Mouse (Mus musculus): ENCODE results near the gene Wnt5a. TPM values are rescaled to one million over a fixed set of nuclear protein-coding genes. Genes with fewer than 3 reads are reported as not detected.

The Wnt5a gene
- 1.2 and 1.8 TPM in 2 replicates for polyA plus RNA-seq (2012; rRNA removed)

DNA sequence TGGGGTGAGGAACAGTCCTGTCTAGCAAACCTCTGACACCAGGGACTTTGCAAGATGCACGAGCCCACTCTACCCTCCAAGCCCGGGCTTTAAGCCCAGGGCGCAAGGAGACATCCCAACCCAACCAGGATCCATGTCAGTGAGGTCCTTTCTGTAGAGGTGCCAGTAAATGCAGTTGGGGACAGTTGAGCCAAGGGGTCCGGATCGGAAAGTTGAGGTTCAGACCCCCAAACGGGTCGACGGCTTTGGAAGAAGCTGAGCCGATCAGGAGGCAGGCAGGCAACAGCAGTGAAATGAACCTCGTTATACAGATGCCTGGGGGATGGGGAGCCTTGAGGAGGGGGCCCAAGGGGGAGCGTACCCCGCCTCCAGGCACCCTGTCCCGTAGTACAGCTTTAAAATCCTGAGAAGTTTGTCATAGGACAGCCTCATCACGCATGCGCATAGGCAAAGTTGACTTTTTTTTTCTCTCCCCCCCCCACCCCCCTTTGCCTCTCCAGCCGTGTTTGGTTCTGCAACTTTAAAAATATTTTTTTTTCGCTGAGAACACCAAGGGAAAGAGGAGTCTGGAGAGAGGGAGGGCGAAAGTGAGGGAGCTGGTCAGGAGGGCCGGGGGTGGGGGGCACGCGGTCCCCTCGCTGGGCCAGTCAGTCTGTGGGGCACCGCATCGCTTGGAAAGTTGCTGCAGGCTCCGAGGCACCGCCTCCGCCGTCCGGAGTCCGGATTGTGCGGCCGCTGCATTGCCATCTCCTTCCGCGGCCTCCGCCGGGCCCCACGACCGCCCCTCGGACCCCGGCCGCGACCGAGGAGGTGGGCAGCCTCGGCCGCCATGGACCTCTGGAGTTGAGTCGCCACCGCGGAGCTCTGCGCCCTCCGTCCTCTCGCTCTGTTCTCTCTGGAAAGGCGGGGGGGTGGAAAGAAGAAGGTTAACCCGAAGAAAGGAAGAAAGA is at the start of gene Wnt5a:
TSS of gene Wnt5a (plus strand) at position 650 of the 950 bp plus-strand sequence.
- Histone ChIP-seq H3K36me3 (ENCODE audit: control insufficient read depth, insufficient read depth, low read length) (no peaks in the 10 kb centered on the region), H3K27ac (ENCODE audit: control insufficient read depth, insufficient read depth, low read length) (no peak within 1 kb of the TSS), H3K4me3 (ENCODE audit: control insufficient read depth, insufficient read depth, low read length) (no peak within 1 kb of the TSS), H3K27me3 (ENCODE audit: control insufficient read depth, insufficient read depth, low read length) (peaks cover 3% of the 10 kb centered on the region; the same call in 1 of the 2 replicates), H3K4me1 (replicated peaks; ENCODE audit: control insufficient read depth, insufficient read depth, low read length) (no peaks in the 10 kb centered on the region)
- TF ChIP-seq POLR2A (IDR thresholded peaks at IDR 0.05; ENCODE audit: control insufficient read depth, extremely low read depth, insufficient read depth, low read length, poor library complexity) (no peak), CTCF (IDR thresholded peaks at IDR 0.05; ENCODE audit: borderline replicate concordance, control insufficient read depth, extremely low read depth, insufficient read depth, low read length, poor library complexity) (no peak)
- 5% methylated on average over 53 of the region's 53 CpGs for WGBS
- DNase-seq: no peak

DNA sequence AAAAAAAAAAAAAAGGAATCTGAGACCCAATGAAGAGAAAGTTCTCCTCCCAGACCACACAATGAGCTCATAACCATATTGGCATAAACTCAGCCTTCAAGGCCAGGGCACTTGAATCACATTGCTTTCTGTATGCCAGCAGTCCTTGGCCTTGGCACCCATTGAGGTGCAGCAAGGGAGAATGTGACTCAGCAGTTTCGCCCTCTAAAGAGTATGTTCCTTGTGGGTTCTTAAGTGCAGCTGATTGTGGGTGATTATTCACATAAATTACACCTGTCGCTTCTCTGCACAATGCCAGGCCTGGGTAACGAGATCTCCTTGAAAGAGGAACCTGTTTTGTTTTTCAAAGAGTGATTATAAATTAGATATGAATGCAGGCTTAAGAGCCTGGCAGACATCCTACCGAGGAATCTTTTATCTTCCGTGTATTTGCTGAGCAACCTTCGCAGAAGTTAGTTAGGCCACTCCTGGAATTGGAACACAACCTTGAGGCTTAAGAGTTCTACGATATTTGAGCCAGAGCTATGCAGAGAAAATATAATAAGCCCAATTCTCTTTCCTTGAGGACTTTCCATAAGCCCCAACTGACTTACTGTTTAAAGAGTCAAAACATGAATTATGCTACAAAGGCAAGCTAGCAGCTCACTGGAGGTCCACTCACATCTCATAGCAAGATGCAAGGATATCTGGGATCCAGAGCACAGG is 48.0 kb upstream of the Wnt5a start:
- Histone ChIP-seq H3K27ac (ENCODE audit: control insufficient read depth, insufficient read depth, low read length) (no peak overlapping the region), H3K4me3 (ENCODE audit: control insufficient read depth, insufficient read depth, low read length) (no peak overlapping the region), H3K36me3 (ENCODE audit: control insufficient read depth, insufficient read depth, low read length) (no peaks in the 10 kb centered on the region), H3K4me1 (replicated peaks; ENCODE audit: control insufficient read depth, insufficient read depth, low read length) (no peaks in the 10 kb centered on the region), H3K27me3 (ENCODE audit: control insufficient read depth, insufficient read depth, low read length) (no peaks in the 10 kb centered on the region)
- TF ChIP-seq POLR2A (IDR thresholded peaks at IDR 0.05; ENCODE audit: control insufficient read depth, extremely low read depth, insufficient read depth, low read length, poor library complexity) (no peak), CTCF (IDR thresholded peaks at IDR 0.05; ENCODE audit: borderline replicate concordance, control insufficient read depth, extremely low read depth, insufficient read depth, low read length, poor library complexity) (no peak)
- DNase-seq: no peak
- 4% methylated on average over 7 of the region's 7 CpGs for WGBS

DNA sequence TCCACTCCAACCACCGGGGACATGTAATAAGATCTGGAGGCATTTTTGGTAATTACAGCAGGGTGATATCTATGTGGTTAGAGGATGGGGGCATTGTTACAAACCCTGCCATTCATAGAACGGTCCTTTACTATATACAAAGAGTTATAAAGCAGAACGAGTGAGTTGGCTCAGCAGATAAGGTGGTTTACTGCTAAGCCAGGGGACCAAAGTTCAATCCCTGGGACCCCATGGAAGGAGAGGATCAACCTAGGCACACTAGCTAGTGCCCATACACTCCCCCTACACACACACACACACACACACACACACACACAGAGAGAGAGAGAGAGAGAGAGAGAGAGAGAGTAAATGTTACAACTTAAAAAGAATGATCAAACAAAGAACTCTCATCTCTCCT is 47.1 kb upstream of the Wnt5a start:
- no peak for TF ChIP-seq CTCF (IDR thresholded peaks at IDR 0.05; ENCODE audit: borderline replicate concordance, control insufficient read depth, extremely low read depth, insufficient read depth, low read length, poor library complexity)
- TF ChIP-seq POLR2A (IDR thresholded peaks at IDR 0.05; ENCODE audit: control insufficient read depth, extremely low read depth, insufficient read depth, low read length, poor library complexity): no peak
- DNase-seq: no peak
- 82% methylated on average over 3 of the region's 3 CpGs for WGBS
- no peaks in the 10 kb centered on the region for H3K4me1 ChIP-seq (replicated peaks; ENCODE audit: control insufficient read depth, insufficient read depth, low read length)
- H3K27ac ChIP-seq (ENCODE audit: control insufficient read depth, insufficient read depth, low read length): no peak overlapping the region
- no peak overlapping the region for H3K4me3 ChIP-seq (ENCODE audit: control insufficient read depth, insufficient read depth, low read length)
- no peaks in the 10 kb centered on the region for H3K36me3 ChIP-seq (ENCODE audit: control insufficient read depth, insufficient read depth, low read length)
- no peaks in the 10 kb centered on the region for H3K27me3 ChIP-seq (ENCODE audit: control insufficient read depth, insufficient read depth, low read length)

DNA sequence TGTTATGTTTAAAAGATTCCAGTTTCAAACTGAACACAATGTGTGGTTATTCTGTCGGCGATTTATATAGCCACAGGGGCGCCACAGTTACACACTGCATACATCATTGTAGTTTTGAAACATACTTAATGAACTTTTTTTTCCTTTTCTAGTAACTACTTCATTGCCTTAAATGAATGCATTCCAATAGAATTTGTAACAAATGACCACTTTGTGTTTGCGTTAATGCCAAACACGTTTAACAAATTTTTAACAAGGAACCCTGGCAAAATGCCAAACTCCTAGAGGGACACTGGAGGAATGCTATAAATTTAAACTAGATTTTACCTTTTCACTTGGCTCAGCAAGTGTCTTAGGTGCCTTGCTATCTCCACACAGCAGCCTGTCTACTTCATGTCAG is 36.6 kb upstream of the Wnt5a start:
- Histone ChIP-seq H3K4me3 (ENCODE audit: control insufficient read depth, insufficient read depth, low read length) (no peak overlapping the region), H3K36me3 (ENCODE audit: control insufficient read depth, insufficient read depth, low read length) (no peaks in the 10 kb centered on the region), H3K4me1 (replicated peaks; ENCODE audit: control insufficient read depth, insufficient read depth, low read length) (no peaks in the 10 kb centered on the region), H3K27me3 (ENCODE audit: control insufficient read depth, insufficient read depth, low read length) (no peaks in the 10 kb centered on the region), H3K27ac (ENCODE audit: control insufficient read depth, insufficient read depth, low read length) (no peak overlapping the region)
- TF ChIP-seq CTCF (IDR thresholded peaks at IDR 0.05; ENCODE audit: borderline replicate concordance, control insufficient read depth, extremely low read depth, insufficient read depth, low read length, poor library complexity) (no peak), POLR2A (IDR thresholded peaks at IDR 0.05; ENCODE audit: control insufficient read depth, extremely low read depth, insufficient read depth, low read length, poor library complexity) (no peak)
- no peak for DNase-seq
- WGBS: 87% methylated on average over 5 of the region's 5 CpGs

DNA sequence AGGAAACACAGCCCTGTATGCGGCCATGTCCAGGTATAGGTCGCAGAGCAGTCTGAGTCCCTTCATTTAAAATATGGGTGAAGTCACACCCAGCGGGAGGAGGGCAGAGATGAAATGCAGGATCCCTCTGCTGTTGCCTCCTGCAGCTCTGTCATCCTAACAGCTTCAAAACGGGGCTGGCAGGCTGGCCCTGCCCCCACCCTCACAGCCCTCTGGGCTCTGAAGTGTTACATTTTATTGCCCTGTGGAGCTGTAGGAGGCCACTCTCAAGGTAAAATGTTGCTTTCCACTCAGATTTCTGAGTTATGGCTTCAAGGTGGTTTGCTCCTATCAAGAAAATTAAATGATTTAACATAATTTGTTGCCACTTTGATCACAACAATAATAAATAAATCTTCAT is 34.9 kb upstream of the Wnt5a start:
- no peaks in the 10 kb centered on the region for H3K4me1 ChIP-seq (replicated peaks; ENCODE audit: control insufficient read depth, insufficient read depth, low read length)
- DNase-seq: no peak
- no peaks in the 10 kb centered on the region for H3K27me3 ChIP-seq (ENCODE audit: control insufficient read depth, insufficient read depth, low read length)
- TF ChIP-seq CTCF (IDR thresholded peaks at IDR 0.05; ENCODE audit: borderline replicate concordance, control insufficient read depth, extremely low read depth, insufficient read depth, low read length, poor library complexity) (no peak), POLR2A (IDR thresholded peaks at IDR 0.05; ENCODE audit: control insufficient read depth, extremely low read depth, insufficient read depth, low read length, poor library complexity) (no peak)
- 87% methylated on average over 4 of the region's 4 CpGs for WGBS
- no peak overlapping the region for H3K4me3 ChIP-seq (ENCODE audit: control insufficient read depth, insufficient read depth, low read length)
- H3K36me3 ChIP-seq (ENCODE audit: control insufficient read depth, insufficient read depth, low read length): no peaks in the 10 kb centered on the region
- H3K27ac ChIP-seq (ENCODE audit: control insufficient read depth, insufficient read depth, low read length): no peak overlapping the region

DNA sequence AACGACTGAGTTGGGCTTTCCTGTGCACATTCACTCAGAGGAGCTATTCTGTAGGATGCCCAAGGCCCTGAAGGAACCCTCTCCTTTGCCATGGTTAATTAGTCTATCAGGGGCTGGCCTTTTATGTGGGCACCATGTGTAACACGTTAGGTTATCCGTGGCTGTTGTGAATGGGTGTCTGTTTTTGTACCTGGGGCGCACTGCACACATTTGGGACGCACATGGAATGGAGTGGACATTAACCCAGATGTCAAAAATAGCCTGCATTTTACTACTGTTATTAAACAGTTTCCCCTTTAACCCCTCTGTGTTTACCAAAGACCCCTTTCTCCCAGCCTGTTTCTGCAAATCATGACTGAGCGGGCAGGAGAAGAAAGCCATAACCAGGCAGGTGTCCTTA is 34.3 kb upstream of the Wnt5a start:
- WGBS: 86% methylated on average over 6 of the region's 6 CpGs
- H3K4me1 ChIP-seq (replicated peaks; ENCODE audit: control insufficient read depth, insufficient read depth, low read length): no peaks in the 10 kb centered on the region
- no peaks in the 10 kb centered on the region for H3K36me3 ChIP-seq (ENCODE audit: control insufficient read depth, insufficient read depth, low read length)
- no peak overlapping the region for H3K4me3 ChIP-seq (ENCODE audit: control insufficient read depth, insufficient read depth, low read length)
- DNase-seq: no peak
- TF ChIP-seq POLR2A (IDR thresholded peaks at IDR 0.05; ENCODE audit: control insufficient read depth, extremely low read depth, insufficient read depth, low read length, poor library complexity) (no peak), CTCF (IDR thresholded peaks at IDR 0.05; ENCODE audit: borderline replicate concordance, control insufficient read depth, extremely low read depth, insufficient read depth, low read length, poor library complexity) (no peak)
- no peaks in the 10 kb centered on the region for H3K27me3 ChIP-seq (ENCODE audit: control insufficient read depth, insufficient read depth, low read length)
- no peak overlapping the region for H3K27ac ChIP-seq (ENCODE audit: control insufficient read depth, insufficient read depth, low read length)

Measured in thymus, adult 2 months (tissue).